Mouse (Mus musculus): ENCODE measurements around the gene Runx2. TPM values are rescaled to one million over a fixed set of nuclear protein-coding genes. Genes with fewer than 3 reads are reported as not detected.

Runx2 gene
- total and polyA plus RNA-seq, 3 experiments, result not detected

DNA sequence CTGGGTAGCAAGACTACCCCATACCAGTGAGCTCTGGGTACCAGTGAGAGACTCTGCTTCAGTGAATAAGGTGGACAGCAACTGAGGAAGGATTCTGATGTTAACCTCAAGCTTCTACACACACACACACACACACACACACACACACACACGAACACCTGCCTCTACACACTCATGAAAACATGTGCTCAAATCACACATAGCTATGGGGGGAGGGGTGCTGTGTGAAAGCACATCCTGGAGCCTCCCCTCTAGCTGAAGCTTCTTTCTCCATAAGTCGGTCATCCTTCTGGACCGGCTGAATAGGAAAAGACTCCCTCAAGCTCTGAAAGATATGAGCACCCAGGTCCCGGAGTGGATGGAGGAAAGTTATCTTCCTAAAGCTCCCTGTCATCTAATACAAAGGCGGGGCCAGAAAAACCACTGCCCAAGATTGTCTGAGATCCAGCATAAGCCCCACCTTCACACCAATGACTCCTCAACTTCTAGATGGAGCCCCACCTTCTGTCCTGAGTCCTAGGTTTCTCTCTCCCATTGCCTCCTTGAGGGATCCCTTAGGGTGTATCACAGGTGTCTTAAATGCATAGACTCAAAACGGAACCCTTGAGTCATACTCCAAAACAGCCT is 152.4 kb downstream of the Runx2 start:
- no peaks in the 10 kb centered on the region for H3K36me3 ChIP-seq (ENCODE audit: control insufficient read depth in 1 of 2, insufficient read depth in 2 of 2, low read length in 2 of 2)

DNA sequence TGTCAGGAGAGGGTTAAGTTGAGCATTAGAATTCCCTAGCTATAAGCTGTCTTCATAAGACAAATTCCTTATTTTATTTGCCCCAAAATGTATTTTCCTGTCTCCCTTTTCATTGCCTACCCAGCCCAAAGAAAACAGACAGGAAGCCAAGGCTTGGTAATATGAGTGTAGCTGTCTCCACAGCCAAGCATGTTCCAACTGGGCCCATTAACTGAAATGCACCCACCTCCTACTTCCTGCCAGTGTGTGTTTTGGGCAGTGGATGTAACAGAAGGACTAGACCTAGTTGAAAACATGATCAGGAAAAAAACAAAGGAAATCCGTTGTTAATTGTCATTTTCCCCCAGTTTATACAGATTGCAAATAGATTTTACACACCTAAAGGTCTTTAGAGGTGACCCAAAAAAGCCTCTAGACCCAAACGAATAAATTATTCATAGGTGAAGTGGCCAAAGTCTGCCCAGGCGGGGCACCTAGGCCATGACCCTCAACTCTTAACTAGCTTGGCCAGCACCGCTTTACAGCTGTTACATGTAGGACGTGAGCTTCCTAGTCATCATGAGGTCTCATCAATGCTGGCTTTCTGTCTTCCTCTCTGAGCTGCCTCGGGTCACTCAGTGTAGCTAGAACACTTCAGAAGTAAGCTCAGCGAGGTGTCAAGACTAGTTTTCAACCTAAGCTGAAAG is 154.3 kb downstream of the Runx2 start:
- H3K79me2 ChIP-seq (ENCODE audit: control insufficient read depth, insufficient read depth, low read length, poor library complexity), result no peaks in the 10 kb centered on the region
- no peaks in the 10 kb centered on the region for H3K9me3 ChIP-seq (replicated peaks; ENCODE audit: insufficient read depth, low read length)
- no peak overlapping the region for H3K4me3 ChIP-seq (ENCODE audit: control insufficient read depth in 1 of 2, insufficient read depth in 1 of 2, low read depth in 2 of 2, low read length in 2 of 2)
- H3K4me1 ChIP-seq (ENCODE audit: control insufficient read depth in 1 of 2, insufficient read depth in 2 of 2, low read length in 2 of 2), result no peaks in the 10 kb centered on the region
- H3K9ac ChIP-seq (ENCODE audit: control insufficient read depth, low read depth, low read length, poor library complexity, severe bottlenecking), result no peak overlapping the region
- no peak for DNase-seq (ENCODE audit: low read depth, low spot score)
- H3K27ac ChIP-seq (ENCODE audit: control insufficient read depth, low read depth, low read length), result no peak overlapping the region
- no peak for TF ChIP-seq SIN3A (IDR thresholded peaks at IDR 0.05; ENCODE audit: low read length)
- TF ChIP-seq POLR2AphosphoS5 (IDR thresholded peaks at IDR 0.05; ENCODE audit: borderline replicate concordance, low read depth, low read length), result no peak
- TF ChIP-seq ELF1 (IDR thresholded peaks at IDR 0.05; ENCODE audit: low read depth, low read length), result no peak
- TF ChIP-seq USF1 (IDR thresholded peaks at IDR 0.05; ENCODE audit: low read depth, low read length), result no peak
- TF ChIP-seq TCF12 (IDR thresholded peaks at IDR 0.05; ENCODE audit: low read depth, low read length), result no peak
- no peak for TF ChIP-seq ZNF384 (IDR thresholded peaks at IDR 0.05; ENCODE audit: low read depth, low read length)
- no peak for TF ChIP-seq CHD2 (IDR thresholded peaks at IDR 0.05; ENCODE audit: low read length)
- no peak for TF ChIP-seq GABPA (IDR thresholded peaks at IDR 0.05; ENCODE audit: low read depth, low read length)
- TF ChIP-seq TBP (IDR thresholded peaks at IDR 0.05; ENCODE audit: low read depth, low read length), result no peak
- TF ChIP-seq CTCF (IDR thresholded peaks at IDR 0.05 in 2 of 3, conservative IDR thresholded peaks at IDR 0.05 in 1 of 3; ENCODE audit: control insufficient read depth in 1 of 3, insufficient read depth in 1 of 3, low read depth in 2 of 3, low read length in 3 of 3, poor library complexity in 1 of 3, severe bottlenecking in 1 of 3), result no peak
- no peak for TF ChIP-seq USF2 (IDR thresholded peaks at IDR 0.05; ENCODE audit: borderline replicate concordance in 1 of 2, insufficient read depth in 1 of 2, low read depth in 1 of 2, low read length in 2 of 2)
- TF ChIP-seq NRF1 (IDR thresholded peaks at IDR 0.05; ENCODE audit: insufficient read depth, low read depth, low read length, poor library complexity, severe bottlenecking), result no peak
- no peak for TF ChIP-seq EP300 (IDR thresholded peaks at IDR 0.05; ENCODE audit: low read depth in 1 of 2, low read length in 2 of 2)
- TF ChIP-seq KAT2A (conservative IDR thresholded peaks at IDR 0.05; ENCODE audit: low read depth, low read length), result no peak
- no peak for TF ChIP-seq JUND (IDR thresholded peaks at IDR 0.05; ENCODE audit: low read depth, low read length)
- no peak for TF ChIP-seq NELFE (IDR thresholded peaks at IDR 0.05; ENCODE audit: low read depth, low read length)
- TF ChIP-seq ZC3H11A (IDR thresholded peaks at IDR 0.05; ENCODE audit: low read depth, low read length), result no peak
- TF ChIP-seq E2F4 (IDR thresholded peaks at IDR 0.05; ENCODE audit: borderline replicate concordance, low read depth, low read length), result no peak
- H3K27me3 ChIP-seq (ENCODE audit: control insufficient read depth in 1 of 2, insufficient read depth in 2 of 2, low read length in 2 of 2), result no peaks in the 10 kb centered on the region; a peak in 1 of 4 replicates
- no peaks in the 10 kb centered on the region for H3K36me3 ChIP-seq (ENCODE audit: control insufficient read depth in 1 of 2, insufficient read depth in 2 of 2, low read length in 2 of 2)

More for the DNA sequence above, 152.4 kb downstream of the Runx2 start:
- DNase-seq (ENCODE audit: low read depth, low spot score), result no peak
- no peaks in the 10 kb centered on the region for H3K79me2 ChIP-seq (ENCODE audit: control insufficient read depth, insufficient read depth, low read length, poor library complexity)
- no peaks in the 10 kb centered on the region for H3K9me3 ChIP-seq (replicated peaks; ENCODE audit: insufficient read depth, low read length)
- H3K27me3 ChIP-seq (ENCODE audit: control insufficient read depth in 1 of 2, insufficient read depth in 2 of 2, low read length in 2 of 2), result no peaks in the 10 kb centered on the region; a peak in 1 of 4 replicates
- no peak overlapping the region for H3K4me3 ChIP-seq (ENCODE audit: control insufficient read depth in 1 of 2, insufficient read depth in 1 of 2, low read depth in 2 of 2, low read length in 2 of 2)
- no peak overlapping the region for H3K27ac ChIP-seq (ENCODE audit: control insufficient read depth, low read depth, low read length)
- no peak overlapping the region for H3K9ac ChIP-seq (ENCODE audit: control insufficient read depth, low read depth, low read length, poor library complexity, severe bottlenecking)
- TF ChIP-seq TAL1 (IDR thresholded peaks at IDR 0.05; ENCODE audit: low read length), result no peak
- no peak for TF ChIP-seq JUND (IDR thresholded peaks at IDR 0.05; ENCODE audit: low read depth, low read length)
- H3K4me1 ChIP-seq (ENCODE audit: control insufficient read depth in 1 of 2, insufficient read depth in 2 of 2, low read length in 2 of 2), result no peaks in the 10 kb centered on the region
